Mouse (Mus musculus): ENCODE results near the gene 1600015I10Rik.

1600015I10Rik gene

GRCm38 (mm10) chr6:48967868-48968267, 38.2 kb downstream of the 1600015I10Rik start:
- DNase-seq (ENCODE audit: low spot score) = no peak

GRCm38 (mm10) chr6:48974663-48975062, 45.0 kb downstream of the 1600015I10Rik start, which contains the start of gene Doxl2:
Doxl2 (plus strand) TSS chr6:48974963.
- DNase-seq (ENCODE audit: low spot score) = no peak

- no peak for DNase-seq (ENCODE audit: low spot score)
Observed at GRCm38 (mm10) chr6:48979616-48980015, 49.9 kb downstream of the 1600015I10Rik start.

- DNase-seq (ENCODE audit: low spot score) = no peak
Observed at GRCm38 (mm10) chr6:48982305-48982704, 52.6 kb downstream of the 1600015I10Rik start.
